Comparison of ENCODE assay signal across 18 mouse cellular contexts in the genomic region with DNA sequence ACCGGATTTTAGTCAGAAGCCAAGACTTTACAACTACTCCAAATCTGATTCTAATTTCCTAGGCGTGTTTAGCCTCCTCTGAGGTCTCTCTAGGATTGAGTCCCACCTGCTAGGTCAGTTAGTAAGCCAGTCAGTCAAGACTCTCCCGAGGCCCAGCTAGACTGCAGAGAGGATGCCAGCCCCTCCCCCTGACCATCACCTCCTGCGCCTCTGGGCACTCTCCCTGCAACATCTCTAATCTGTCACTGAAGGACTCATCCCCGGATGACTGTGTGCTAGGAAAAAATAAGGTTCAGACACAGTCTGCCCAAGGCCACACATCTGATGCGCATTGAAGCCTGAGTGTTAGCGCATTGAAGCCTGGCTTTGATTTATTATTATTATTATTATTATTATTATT. TPM values are rescaled to one million over a fixed set of nuclear protein-coding genes. Genes with fewer than 3 reads are reported as not detected.
DNase-seq lines count a peak whose midpoint lies in the region; ATAC-seq and TF ChIP-seq lines count a peak whose summit lies in the region.
"Had no signal": no experiment of that assay in that cellular context is flagged by ENCODE, and none has a peak within 500 bp of the region (broad histone marks: within the 10 kb centered on the region; RNA-seq: fewer than 3 reads in every experiment).

No protein-coding gene starts in this region.

- ATAC-seq in erythroid progenitor cell, adult 5-6 weeks (replicated peaks; ENCODE audit: low FRiP score, poor library complexity, severe bottlenecking) = no peak
- ATAC-seq: forebrain, embryonic 14.5 days; forebrain, embryonic 16.5 days had no signal

- no peak overlapping the region for H3K27ac ChIP-seq in thymus, adult 2 months (ENCODE audit: control insufficient read depth, insufficient read depth, low read length)
- H3K27ac ChIP-seq: embryonic facial prominence, embryonic 10.5 days; embryonic facial prominence, embryonic 12.5 days; forebrain, embryonic 10.5 days; forebrain, embryonic 12.5 days had no signal

- H3K4me1 ChIP-seq in thymus, adult 2 months (replicated peaks; ENCODE audit: control insufficient read depth, insufficient read depth, low read length) = peaks cover 9% of the 10 kb centered on the region
- H3K4me1 ChIP-seq: embryonic facial prominence, embryonic 12.5 days had no signal

- H3K4me3 ChIP-seq in thymus, adult 2 months (ENCODE audit: control insufficient read depth, insufficient read depth, low read length) = no peak overlapping the region
- H3K4me3 ChIP-seq: embryonic facial prominence, embryonic 10.5 days; embryonic facial prominence, embryonic 12.5 days; forebrain, embryonic 10.5 days; forebrain, embryonic 12.5 days had no signal

- 94% methylated on average over 7 of the region's 7 CpGs for WGBS in thymus, adult 2 months

- no peak for TF ChIP-seq POLR2A in thymus, adult 2 months (IDR thresholded peaks at IDR 0.05; ENCODE audit: control insufficient read depth, extremely low read depth, insufficient read depth, low read length, poor library complexity)

- no peaks in the 10 kb centered on the region for H3K27me3 ChIP-seq in thymus, adult 2 months (ENCODE audit: control insufficient read depth, insufficient read depth, low read length)
- H3K27me3 ChIP-seq: embryonic facial prominence, embryonic 12.5 days; forebrain, embryonic 12.5 days had no signal

- peaks cover 31% of the 10 kb centered on the region for H3K36me3 ChIP-seq in thymus, adult 2 months (ENCODE audit: control insufficient read depth, insufficient read depth, low read length)

- DNase-seq in adrenal gland, adult 8-10 months = peak; percentile 43
- DNase-seq in adrenal gland, adult 18-20 months (ENCODE audit: low spot score in 2 of 2) = no peak
- DNase-seq in adrenal gland, postnatal 14 days = peak; percentile 66
- peak; percentile 44 to 65 for DNase-seq in adrenal gland, postnatal 36 days
- DNase-seq in thymus, adult 2 months = no peak
- DNase-seq in cerebellum, postnatal 36 days = no peak
- DNase-seq: cerebellum, adult 11 months; cerebellum, adult 18-20 months; cerebellum, adult 8-10 months; cerebellum, adult 9-11 months; cerebellum, postnatal 14 days had no signal

- TF ChIP-seq CTCF in thymus, adult 2 months (IDR thresholded peaks at IDR 0.05; ENCODE audit: borderline replicate concordance, control insufficient read depth, extremely low read depth, insufficient read depth, low read length, poor library complexity) = no peak

RNA-seq across cellular contexts. Expression of a gene that starts 52.2 kb away (rescaled TPM):
- total RNA-seq in adrenal gland, adult 8-10 months (2022) = 10 to 100 TPM; 30.9 to 55.9 (median 45.0) TPM
- 10 to 100 TPM; 57.8 to 76.8 TPM for total RNA-seq in adrenal gland, adult 18-20 months (2021)
- total RNA-seq in adrenal gland, postnatal 14 days (2021) = 65.8 and 74.6 TPM in 2 replicates
- total RNA-seq in adrenal gland, postnatal 36 days (2021) = 10 to 100 TPM; 60.6 to 65.0 TPM
- total RNA-seq in erythroid progenitor cell, adult 5-6 weeks (2015; ENCODE audit: low replicate concordance) = 17.7 and 24.7 TPM in 2 replicates
- 10.4 and 24.8 TPM in 2 replicates for total RNA-seq in erythroid progenitor cell, adult 5-6 weeks (2017; ENCODE audit: low replicate concordance)
- 107 and 117 TPM in 2 replicates for polyA plus RNA-seq in thymus, adult 2 months (2012; rRNA removed)

Comparison
In these comparisons a context has a peak if more than half of its experiments do, and no peak if none do; other contexts are left out.
1. DNase-seq: peak in adrenal gland, adult 8-10 months (single experiment), adrenal gland, postnatal 14 days (single experiment) and adrenal gland, postnatal 36 days (2 of 2); none in adrenal gland, adult 18-20 months (0 of 2), thymus, adult 2 months (single experiment) and cerebellum, postnatal 36 days (0 of 2).